Mouse (Mus musculus): ENCODE measurements around the gene Synpo2. TPM values are rescaled to one million over a fixed set of nuclear protein-coding genes. Genes with fewer than 3 reads are reported as not detected.
A peak's percentile ranks its signal among the peaks of the same experiment; 100 is the strongest.

Synpo2 gene
- polyA plus RNA-seq, 1 experiment from 2014 or later, result 4.2 TPM

DNA sequence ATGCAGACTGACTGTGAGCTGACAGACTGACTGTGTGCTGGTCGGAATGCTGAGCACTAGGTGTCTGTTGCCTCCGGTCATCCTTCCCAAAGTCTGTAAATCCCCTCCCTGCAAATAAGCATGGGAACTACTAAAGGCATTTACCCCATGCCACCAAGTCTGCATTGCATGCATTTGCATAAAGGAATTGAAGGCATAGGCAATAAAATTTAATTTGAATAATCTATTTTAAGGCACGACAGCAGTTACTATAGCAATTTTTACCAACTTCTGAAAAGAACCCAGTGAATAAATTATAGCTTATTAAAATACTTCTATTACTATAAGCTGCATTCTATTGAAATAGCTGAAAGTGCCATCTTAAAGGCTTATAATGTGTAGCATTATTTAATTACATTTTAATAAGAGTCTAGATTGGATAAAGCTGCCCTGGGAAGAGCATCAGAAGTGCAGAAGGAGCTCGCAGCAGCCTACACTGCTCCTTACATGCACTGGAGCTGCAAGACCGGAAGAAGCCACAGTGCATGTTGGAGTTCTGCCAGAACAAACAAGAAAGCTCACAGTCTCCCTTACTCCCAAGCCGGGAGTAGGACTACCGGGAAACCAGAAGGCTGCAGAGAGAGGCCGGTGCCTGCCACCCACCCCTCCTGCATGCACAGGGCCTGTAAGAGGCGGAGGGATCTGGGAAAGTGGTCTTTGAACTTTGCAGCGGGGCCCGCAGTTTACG is 142.9 kb downstream of the Synpo2 start:
- no peaks in the 10 kb centered on the region for H3K27me3 ChIP-seq
- no peak overlapping the region for H3K27ac ChIP-seq
- no peak overlapping the region for H3K4me3 ChIP-seq
- no peaks in the 10 kb centered on the region for H3K9me3 ChIP-seq (replicated peaks)
- no peaks in the 10 kb centered on the region for H3K36me3 ChIP-seq
- H3K4me1 ChIP-seq, result peaks cover 3% of the 10 kb centered on the region; the same call in 1 of the 2 replicates
- ATAC-seq (ENCODE audit: low FRiP score), result 0 out of 2 replicates have a peak, but pooled peaks have one; percentile 32
- no peak overlapping the region for H3K4me2 ChIP-seq (replicated peaks)
- H3K9ac ChIP-seq, result no peak overlapping the region
- WGBS, result 58% methylated on average over 12 of the region's 12 CpGs

- no peaks in the 10 kb centered on the region for H3K36me3 ChIP-seq
- no peak overlapping the region for H3K4me3 ChIP-seq
- H3K27ac ChIP-seq, result no peak overlapping the region
- WGBS, result 50% methylated on average over 6 of the region's 6 CpGs
- H3K4me1 ChIP-seq, result peaks cover 3% of the 10 kb centered on the region; the same call in 1 of the 2 replicates
- no peak overlapping the region for H3K4me2 ChIP-seq (replicated peaks)
- no peak overlapping the region for H3K9ac ChIP-seq
- ATAC-seq (ENCODE audit: low FRiP score), result no peak
- H3K9me3 ChIP-seq (replicated peaks), result no peaks in the 10 kb centered on the region
- no peaks in the 10 kb centered on the region for H3K27me3 ChIP-seq
Measured at GRCm38 (mm10) chr3:123092442-123092841, 143.5 kb downstream of the Synpo2 start.

- Histone ChIP-seq H3K4me3 (no peak overlapping the region), H3K36me3 (no peaks in the 10 kb centered on the region), H3K4me2 (replicated peaks) (no peak overlapping the region), H3K4me1 (peaks cover 3% of the 10 kb centered on the region; the same call in 1 of the 2 replicates), H3K27me3 (no peaks in the 10 kb centered on the region), H3K27ac (no peak overlapping the region), H3K9ac (no peak overlapping the region), H3K9me3 (replicated peaks) (no peaks in the 10 kb centered on the region)
- ATAC-seq (ENCODE audit: low FRiP score), result no peak
- WGBS, result 79% methylated on average over 11 of the region's 11 CpGs
Measured at GRCm38 (mm10) chr3:123089297-123090020, 146.5 kb downstream of the Synpo2 start.

GRCm38 (mm10) chr3:123088284-123088683 is 147.7 kb downstream of the Synpo2 start:
- no peak for ATAC-seq (ENCODE audit: low FRiP score)
- no peaks in the 10 kb centered on the region for H3K27me3 ChIP-seq
- H3K4me3 ChIP-seq, result no peak overlapping the region
- no peaks in the 10 kb centered on the region for H3K36me3 ChIP-seq
- H3K27ac ChIP-seq, result no peak overlapping the region
- no peak overlapping the region for H3K9ac ChIP-seq
- WGBS, result 90% methylated on average over 5 of the region's 5 CpGs
- H3K4me2 ChIP-seq (replicated peaks), result no peak overlapping the region
- H3K9me3 ChIP-seq (replicated peaks), result no peaks in the 10 kb centered on the region
- H3K4me1 ChIP-seq, result peaks cover 1% of the 10 kb centered on the region; the same call in 1 of the 2 replicates

DNA sequence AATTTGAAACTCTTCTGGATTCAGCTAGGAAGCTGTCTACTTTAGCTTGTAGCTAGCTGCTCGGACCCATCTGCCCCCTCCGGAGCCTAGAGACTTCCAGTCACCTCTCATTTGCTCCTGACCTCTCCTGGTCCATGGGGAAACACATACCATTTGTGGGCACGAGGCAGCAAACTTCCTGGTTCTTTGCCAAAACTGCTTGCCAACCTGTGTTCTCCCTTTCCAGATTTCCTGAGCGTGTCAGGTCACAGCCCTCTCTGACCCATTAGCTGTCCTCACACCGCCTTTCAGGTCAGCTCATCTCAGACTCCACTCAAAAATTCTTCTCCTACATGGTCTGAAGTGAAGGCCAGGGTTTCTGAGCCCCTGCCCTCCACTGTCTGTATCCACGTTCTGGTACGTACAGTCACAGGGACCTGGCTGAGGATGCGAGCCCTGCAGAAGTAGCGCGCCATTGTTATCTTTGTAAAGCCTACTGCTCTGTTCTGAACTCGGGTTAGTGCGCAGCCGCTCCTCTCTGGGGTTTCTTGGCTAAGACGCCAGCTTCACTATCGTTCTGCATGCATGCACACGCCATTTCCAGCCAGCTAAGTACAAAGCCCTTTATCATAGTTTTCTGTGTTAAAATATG is 150.0 kb downstream of the Synpo2 start:
- 85% methylated on average over 16 of the region's 16 CpGs for WGBS
- H3K9ac ChIP-seq, result no peak overlapping the region
- ATAC-seq (ENCODE audit: low FRiP score), result no peak

DNA sequence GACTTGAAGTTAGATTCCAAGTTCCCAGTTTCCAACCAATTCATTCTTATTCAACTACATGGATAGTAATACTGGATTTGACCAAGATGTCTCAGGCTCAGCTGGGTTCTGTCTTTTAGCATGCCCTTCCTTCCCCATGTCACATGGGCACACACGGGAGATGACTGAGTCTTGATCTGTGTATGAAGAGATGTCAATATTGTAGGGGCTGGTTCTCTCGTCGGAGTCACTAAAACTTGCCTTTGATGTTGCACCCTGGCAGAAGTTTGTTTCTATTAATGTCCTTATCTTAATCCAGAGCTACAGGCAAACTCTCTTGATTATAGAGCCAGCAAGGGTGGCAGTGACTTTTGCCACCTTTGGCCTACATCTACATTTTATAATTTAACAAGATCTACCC is 154.3 kb downstream of the Synpo2 start:
- H3K27ac ChIP-seq, result no peak overlapping the region
- no peak overlapping the region for H3K4me2 ChIP-seq (replicated peaks)
- no peaks in the 10 kb centered on the region for H3K36me3 ChIP-seq
- WGBS, result 84% methylated on average over 3 of the region's 3 CpGs
- no peak overlapping the region for H3K9ac ChIP-seq
- no peaks in the 10 kb centered on the region for H3K4me1 ChIP-seq
- no peaks in the 10 kb centered on the region for H3K9me3 ChIP-seq (replicated peaks)
- no peak for ATAC-seq (ENCODE audit: low FRiP score)
- H3K4me3 ChIP-seq, result no peak overlapping the region
- H3K27me3 ChIP-seq, result no peaks in the 10 kb centered on the region

More for the DNA sequence above, 150.0 kb downstream of the Synpo2 start:
- no peaks in the 10 kb centered on the region for H3K36me3 ChIP-seq
- no peak overlapping the region for H3K4me2 ChIP-seq (replicated peaks)
- no peaks in the 10 kb centered on the region for H3K27me3 ChIP-seq
- no peak overlapping the region for H3K4me3 ChIP-seq
- H3K4me1 ChIP-seq, result no peaks in the 10 kb centered on the region
- H3K27ac ChIP-seq, result no peak overlapping the region
- no peaks in the 10 kb centered on the region for H3K9me3 ChIP-seq (replicated peaks)

- Histone ChIP-seq H3K4me3 (no peak overlapping the region), H3K36me3 (no peaks in the 10 kb centered on the region), H3K9me3 (replicated peaks) (no peaks in the 10 kb centered on the region), H3K27me3 (no peaks in the 10 kb centered on the region), H3K9ac (no peak overlapping the region), H3K4me2 (replicated peaks) (no peak overlapping the region), H3K27ac (no peak overlapping the region), H3K4me1 (no peaks in the 10 kb centered on the region)
- 57% methylated on average over 7 of the region's 7 CpGs for WGBS
- no peak for ATAC-seq (ENCODE audit: low FRiP score)
Measured at GRCm38 (mm10) chr3:123080943-123081342, 155.0 kb downstream of the Synpo2 start.

- no peak for ATAC-seq (ENCODE audit: low FRiP score)
- Histone ChIP-seq H3K4me1 (no peaks in the 10 kb centered on the region), H3K4me2 (replicated peaks) (no peak overlapping the region), H3K36me3 (no peaks in the 10 kb centered on the region), H3K9ac (no peak overlapping the region), H3K27me3 (no peaks in the 10 kb centered on the region), H3K4me3 (no peak overlapping the region), H3K27ac (no peak overlapping the region), H3K9me3 (replicated peaks) (no peaks in the 10 kb centered on the region)
- 75% methylated on average over 19 of the region's 19 CpGs for WGBS
Measured at GRCm38 (mm10) chr3:123080017-123080725, 155.8 kb downstream of the Synpo2 start.

- WGBS, result 87% methylated on average over 3 of the region's 3 CpGs
Measured at GRCm38 (mm10) chr3:123075759-123076158, 160.2 kb downstream of the Synpo2 start.

GRCm38 (mm10) chr3:123075034-123075433 is 160.9 kb downstream of the Synpo2 start:
- Histone ChIP-seq H3K27ac (no peak overlapping the region), H3K4me3 (no peak overlapping the region), H3K9me3 (replicated peaks) (no peaks in the 10 kb centered on the region), H3K36me3 (no peaks in the 10 kb centered on the region), H3K27me3 (no peaks in the 10 kb centered on the region), H3K9ac (no peak overlapping the region), H3K4me1 (no peaks in the 10 kb centered on the region), H3K4me2 (replicated peaks) (no peak overlapping the region)
- ATAC-seq (ENCODE audit: low FRiP score), result no peak

More at GRCm38 (mm10) chr3:123075759-123076158, 160.2 kb downstream of the Synpo2 start:
- no peak overlapping the region for H3K9ac ChIP-seq
- H3K36me3 ChIP-seq, result no peaks in the 10 kb centered on the region
- H3K9me3 ChIP-seq (replicated peaks), result no peaks in the 10 kb centered on the region
- no peaks in the 10 kb centered on the region for H3K4me1 ChIP-seq
- no peak overlapping the region for H3K27ac ChIP-seq
- H3K4me2 ChIP-seq (replicated peaks), result no peak overlapping the region
- ATAC-seq (ENCODE audit: low FRiP score), result no peak
- no peak overlapping the region for H3K4me3 ChIP-seq
- H3K27me3 ChIP-seq, result no peaks in the 10 kb centered on the region

DNA sequence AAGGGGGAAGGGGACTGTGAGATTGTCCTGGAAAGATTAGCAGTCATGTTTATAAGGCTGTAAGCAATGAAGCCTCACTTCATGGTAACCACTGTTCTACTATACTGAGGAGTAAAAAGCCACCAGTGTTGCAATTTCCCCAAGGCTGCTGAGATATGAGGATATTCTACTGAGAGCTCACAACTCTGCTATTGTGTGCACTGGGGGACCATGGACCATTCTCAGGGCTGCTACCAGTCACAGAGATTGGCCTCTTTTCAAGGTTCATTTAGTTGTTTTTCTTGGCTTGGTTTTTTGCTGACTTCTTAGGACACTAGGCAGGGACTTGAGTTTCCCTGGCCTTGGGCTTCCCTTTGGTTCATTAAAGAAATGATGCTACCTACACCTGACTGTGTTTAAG is 162.6 kb downstream of the Synpo2 start:
- ATAC-seq (ENCODE audit: low FRiP score), result no peak
- Histone ChIP-seq H3K36me3 (no peaks in the 10 kb centered on the region), H3K9me3 (replicated peaks) (no peaks in the 10 kb centered on the region), H3K27me3 (no peaks in the 10 kb centered on the region), H3K4me3 (no peak overlapping the region), H3K27ac (no peak overlapping the region), H3K4me1 (no peaks in the 10 kb centered on the region), H3K4me2 (replicated peaks) (no peak overlapping the region), H3K9ac (no peak overlapping the region)

DNA sequence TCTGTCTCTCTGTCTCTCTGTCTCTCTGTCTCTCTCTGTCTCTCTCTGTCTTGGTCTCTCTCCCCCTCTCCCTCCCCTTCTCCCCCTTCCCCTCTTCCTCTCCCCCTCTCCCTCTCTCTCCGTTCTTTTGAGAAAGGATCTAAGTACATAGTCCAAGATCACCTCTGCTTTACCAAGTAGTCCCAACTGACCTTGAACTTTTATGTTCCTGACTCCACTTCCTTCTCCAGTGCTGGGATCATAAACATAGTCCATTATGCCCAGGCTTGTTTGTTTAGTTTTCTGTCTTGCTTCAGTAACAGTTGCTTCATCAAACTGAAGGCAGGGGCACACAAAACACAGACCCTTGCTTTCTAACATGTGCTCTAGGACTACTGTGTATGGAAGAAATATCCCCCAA is 163.5 kb downstream of the Synpo2 start:
- no peak overlapping the region for H3K9ac ChIP-seq
- WGBS, result no CpG with 5 or more reads among the region's 1 CpGs
- H3K4me2 ChIP-seq (replicated peaks), result no peak overlapping the region

More for the DNA sequence above, 163.5 kb downstream of the Synpo2 start:
- no peak overlapping the region for H3K4me3 ChIP-seq
- no peak overlapping the region for H3K27ac ChIP-seq
- H3K36me3 ChIP-seq, result no peaks in the 10 kb centered on the region
- ATAC-seq (ENCODE audit: low FRiP score), result no peak
- H3K27me3 ChIP-seq, result no peaks in the 10 kb centered on the region
- no peaks in the 10 kb centered on the region for H3K4me1 ChIP-seq
- H3K9me3 ChIP-seq (replicated peaks), result no peaks in the 10 kb centered on the region

Measured in hindbrain, embryonic 12.5 days (tissue).